Mouse (Mus musculus): ENCODE data around the gene Fmnl2.

- TF ChIP-seq CTCF (IDR thresholded peaks at IDR 0.05; ENCODE audit: low read depth, low read length), result no peak
- TF ChIP-seq POLR2A (IDR thresholded peaks at IDR 0.05; ENCODE audit: borderline replicate concordance, low read depth, low read length), result no peak
Observed at GRCm38 (mm10) chr2:53082045-53082444, 224.4 kb downstream of the Fmnl2 start.

Measured in bone marrow macrophage, adult 2 months (primary cell).